Mouse (Mus musculus): Measurements from ENCODE around the gene Cldn6. TPM values are rescaled to one million over a fixed set of nuclear protein-coding genes. Genes with fewer than 3 reads are reported as not detected.

Gene Cldn6
- polyA plus RNA-seq, 1 experiment from 2014 or later = 92.7 TPM

DNA sequence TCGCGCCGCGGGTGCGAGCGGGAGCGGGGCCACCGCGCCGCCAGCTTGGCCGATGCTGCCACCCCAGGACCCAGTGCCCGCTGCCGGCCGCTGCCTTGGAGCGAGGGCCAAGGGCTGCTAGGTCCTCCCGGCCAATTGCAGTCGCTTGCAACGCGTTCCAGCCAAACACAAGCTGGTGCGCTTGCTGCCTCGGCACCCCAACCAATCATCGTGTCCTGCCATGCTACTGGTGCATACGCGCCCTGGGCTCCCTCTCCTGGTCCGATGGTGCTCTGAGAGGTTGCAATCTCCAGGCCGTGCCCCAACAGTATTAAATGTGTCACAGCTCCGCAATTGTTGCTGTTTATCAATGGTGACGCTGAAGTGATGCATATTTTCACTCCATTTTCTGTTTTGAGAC lies 21.0 kb downstream of the Cldn6 start:
- Histone ChIP-seq H3K36me3 (no peaks in the 10 kb centered on the region), H3K27me3 (replicated peaks) (peaks cover 16% of the 10 kb centered on the region), H3K4me1 (peaks cover 12% of the 10 kb centered on the region; the same call in 1 of the 2 replicates), H3K9ac (no peak overlapping the region), H3K4me2 (peak overlapping the region; percentile 100), H3K27ac (no peak overlapping the region), H3K4me3 (replicated peaks) (peak overlapping the region; percentile 63), H3K9me3 (no peaks in the 10 kb centered on the region)
- peak; percentile 93 for ATAC-seq (ENCODE audit: insufficient read depth, low FRiP score, low read depth)
- under 1% methylated on average over 27 of the region's 28 CpGs for WGBS

DNA sequence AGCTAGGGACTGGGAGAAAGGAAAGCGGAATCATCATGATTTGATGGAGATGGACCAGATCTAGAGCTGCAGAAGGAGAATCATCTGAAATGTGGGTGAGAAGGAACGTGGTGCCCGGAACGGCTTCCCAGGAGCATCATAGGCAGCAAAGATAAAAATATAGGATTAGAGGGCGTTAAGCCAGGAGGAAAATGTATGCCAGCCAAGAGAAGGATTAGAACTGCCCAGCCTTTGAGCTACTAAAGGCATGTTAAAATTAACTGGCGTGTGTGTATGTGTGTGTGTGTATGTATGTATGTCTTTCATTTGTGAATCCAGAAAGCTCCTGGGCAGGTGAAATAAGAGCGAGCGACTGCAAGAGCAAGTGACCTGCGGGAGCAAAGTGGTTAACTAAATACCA lies 24.3 kb downstream of the Cldn6 start:
- no peak overlapping the region for H3K4me3 ChIP-seq (replicated peaks)
- WGBS = 83% methylated on average over 9 of the region's 9 CpGs
- H3K36me3 ChIP-seq = no peaks in the 10 kb centered on the region
- peaks cover 8% of the 10 kb centered on the region; the same call in 1 of the 2 replicates for H3K4me1 ChIP-seq
- H3K27me3 ChIP-seq (replicated peaks) = peaks cover 16% of the 10 kb centered on the region
- no peak for ATAC-seq (ENCODE audit: insufficient read depth, low FRiP score, low read depth)
- no peaks in the 10 kb centered on the region for H3K9me3 ChIP-seq
- no peak overlapping the region for H3K4me2 ChIP-seq
- H3K27ac ChIP-seq = no peak overlapping the region
- H3K9ac ChIP-seq = no peak overlapping the region

DNA sequence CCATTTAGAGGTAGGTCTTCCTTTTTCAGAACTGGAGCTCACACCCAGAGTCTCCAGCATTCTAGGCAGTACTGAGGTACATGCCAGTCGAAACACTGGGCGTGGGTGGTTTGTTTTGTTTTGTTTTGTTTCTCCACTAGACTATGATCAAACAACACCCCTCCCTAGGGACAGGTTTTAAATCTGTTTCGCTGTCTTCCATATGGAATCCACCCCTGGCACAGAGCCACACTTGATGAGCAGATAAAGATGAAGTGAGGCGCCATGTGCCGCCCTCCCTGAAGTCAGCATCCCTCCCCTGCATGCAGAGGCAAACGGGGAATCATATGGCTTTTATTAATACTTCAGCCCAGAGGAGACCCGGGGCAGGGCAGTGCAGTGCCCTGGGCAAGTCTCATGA lies 25.7 kb downstream of the Cldn6 start:
- Histone ChIP-seq H3K4me3 (replicated peaks) (no peak overlapping the region), H3K36me3 (no peaks in the 10 kb centered on the region), H3K9me3 (no peaks in the 10 kb centered on the region), H3K4me2 (no peak overlapping the region), H3K27ac (no peak overlapping the region), H3K4me1 (0 out of 2 replicates have a peak, but pooled peaks cover 3% of the 10 kb centered on the region), H3K9ac (no peak overlapping the region), H3K27me3 (replicated peaks) (peaks cover 8% of the 10 kb centered on the region)
- no peak for ATAC-seq (ENCODE audit: insufficient read depth, low FRiP score, low read depth)
- 49% methylated on average over 7 of the region's 7 CpGs for WGBS

DNA sequence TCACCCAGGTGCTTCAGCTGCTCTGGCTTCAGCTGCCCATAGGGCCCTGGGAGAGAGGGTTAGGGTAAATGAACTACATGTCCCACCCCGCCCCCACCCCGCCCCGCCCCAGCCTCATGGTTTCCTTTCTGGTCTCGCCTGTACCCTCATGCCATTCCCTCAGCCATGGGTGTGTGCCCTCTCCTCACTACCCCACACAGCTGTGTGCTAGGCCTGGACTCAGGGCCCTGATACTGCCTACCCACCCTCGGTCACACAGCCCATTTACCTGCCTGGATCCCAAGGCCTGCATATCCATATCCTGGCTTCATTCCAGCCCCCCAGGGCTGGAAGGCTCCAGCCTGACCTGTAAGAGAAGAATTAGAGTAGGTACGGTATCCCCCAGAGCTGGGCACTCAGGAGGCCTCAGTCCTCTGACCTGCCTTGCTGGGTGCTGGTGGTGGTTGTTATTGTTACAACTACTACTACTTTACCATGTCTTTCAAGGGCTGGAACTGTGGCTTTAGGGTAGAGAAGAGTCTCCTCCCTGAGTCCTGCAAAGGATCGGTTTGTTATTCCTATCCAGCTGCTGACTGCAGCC lies 26.6 kb downstream of the Cldn6 start:
- no peak overlapping the region for H3K4me2 ChIP-seq
- no peaks in the 10 kb centered on the region for H3K4me1 ChIP-seq
- H3K27ac ChIP-seq = no peak overlapping the region
- no peak overlapping the region for H3K4me3 ChIP-seq (replicated peaks)
- H3K9ac ChIP-seq = no peak overlapping the region
- no peaks in the 10 kb centered on the region for H3K36me3 ChIP-seq
- no peaks in the 10 kb centered on the region for H3K9me3 ChIP-seq
- WGBS = 76% methylated on average over 7 of the region's 7 CpGs
- no peak for ATAC-seq (ENCODE audit: insufficient read depth, low FRiP score, low read depth)
- H3K27me3 ChIP-seq (replicated peaks) = peaks cover 4% of the 10 kb centered on the region; the same call in 1 of the 2 replicates

DNA sequence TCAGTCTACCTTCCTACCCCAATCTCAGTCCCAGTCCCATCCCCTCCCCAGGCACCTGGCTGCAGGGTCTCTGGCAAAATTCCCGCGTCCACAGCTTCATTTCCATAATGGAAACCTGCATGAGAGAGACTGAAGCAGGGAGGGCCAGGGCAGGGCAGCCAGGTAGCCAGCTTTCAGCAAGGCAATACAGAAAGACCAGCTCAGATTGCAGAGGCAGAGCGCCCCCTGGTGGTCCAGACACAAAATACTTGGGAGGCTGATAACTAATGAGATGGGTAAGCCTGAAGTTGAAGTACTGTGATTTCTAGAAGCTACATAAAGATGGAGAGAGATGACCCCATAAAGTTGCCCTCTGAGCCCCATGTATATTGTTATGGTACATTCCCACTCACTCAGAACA lies 27.2 kb downstream of the Cldn6 start:
- no peaks in the 10 kb centered on the region for H3K27me3 ChIP-seq (replicated peaks)
- WGBS = 3% methylated on average over 3 of the region's 3 CpGs
- H3K4me2 ChIP-seq = no peak overlapping the region
- no peak overlapping the region for H3K27ac ChIP-seq
- no peaks in the 10 kb centered on the region for H3K4me1 ChIP-seq
- no peak overlapping the region for H3K9ac ChIP-seq
- no peaks in the 10 kb centered on the region for H3K9me3 ChIP-seq
- no peaks in the 10 kb centered on the region for H3K36me3 ChIP-seq
- H3K4me3 ChIP-seq (replicated peaks) = no peak overlapping the region
- 0 out of 2 replicates have a peak, but pooled peaks have one; percentile 58 for ATAC-seq (ENCODE audit: insufficient read depth, low FRiP score, low read depth)

DNA sequence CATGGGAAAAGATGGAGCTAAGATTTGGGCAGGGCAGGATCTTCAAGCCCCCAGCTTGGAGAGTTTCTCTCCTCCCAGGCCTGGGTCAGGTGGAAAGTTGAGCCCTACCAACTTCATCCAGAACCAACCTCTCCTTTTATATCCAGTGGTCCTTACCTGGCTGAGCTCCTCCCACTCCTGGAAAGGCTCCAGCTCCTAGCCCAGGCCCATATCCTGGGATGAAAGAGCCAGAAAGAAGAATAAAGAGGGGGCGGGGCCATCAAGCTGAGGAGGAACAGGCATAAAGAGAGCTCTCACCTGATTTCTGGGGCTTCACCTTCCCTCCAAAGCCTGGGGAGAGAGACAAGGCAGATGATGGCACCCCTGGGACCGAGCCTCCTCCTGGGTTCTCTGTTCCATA lies 38.0 kb downstream of the Cldn6 start:
- no peak overlapping the region for H3K9ac ChIP-seq
- H3K4me2 ChIP-seq = no peak overlapping the region
- H3K27ac ChIP-seq = no peak overlapping the region
- no peaks in the 10 kb centered on the region for H3K27me3 ChIP-seq (replicated peaks)
- H3K36me3 ChIP-seq = no peaks in the 10 kb centered on the region
- ATAC-seq (ENCODE audit: insufficient read depth, low FRiP score, low read depth) = no peak
- H3K4me3 ChIP-seq (replicated peaks) = no peak overlapping the region
- 61% methylated on average over 2 of the region's 2 CpGs for WGBS
- no peaks in the 10 kb centered on the region for H3K4me1 ChIP-seq
- no peaks in the 10 kb centered on the region for H3K9me3 ChIP-seq

DNA sequence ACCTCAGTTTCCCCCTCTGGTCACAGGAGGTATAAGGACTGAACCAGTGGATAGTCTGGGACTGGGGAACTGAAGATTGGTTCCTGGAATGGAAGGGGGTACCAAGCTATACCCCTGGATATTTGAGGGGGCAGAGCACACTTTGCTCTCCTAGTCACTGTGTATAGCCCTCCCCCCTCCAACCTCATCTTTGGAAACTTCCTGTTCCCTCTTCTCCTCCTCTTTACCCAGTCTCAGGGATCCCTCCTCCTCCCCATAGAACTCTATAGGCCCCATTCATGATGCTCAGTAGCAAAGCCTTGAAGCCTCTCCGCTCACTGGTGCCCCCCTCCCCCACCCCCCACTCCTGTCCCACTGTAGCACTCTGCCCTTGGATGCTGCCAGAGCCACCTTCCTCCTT lies 40.4 kb downstream of the Cldn6 start:
- Histone ChIP-seq H3K9me3 (no peaks in the 10 kb centered on the region), H3K4me3 (replicated peaks) (no peak overlapping the region), H3K27me3 (replicated peaks) (no peaks in the 10 kb centered on the region), H3K9ac (no peak overlapping the region), H3K4me2 (no peak overlapping the region), H3K27ac (no peak overlapping the region), H3K36me3 (no peaks in the 10 kb centered on the region), H3K4me1 (no peaks in the 10 kb centered on the region)
- WGBS = 11% methylated on average over 1 of the region's 1 CpGs
- ATAC-seq (ENCODE audit: insufficient read depth, low FRiP score, low read depth) = no peak

DNA sequence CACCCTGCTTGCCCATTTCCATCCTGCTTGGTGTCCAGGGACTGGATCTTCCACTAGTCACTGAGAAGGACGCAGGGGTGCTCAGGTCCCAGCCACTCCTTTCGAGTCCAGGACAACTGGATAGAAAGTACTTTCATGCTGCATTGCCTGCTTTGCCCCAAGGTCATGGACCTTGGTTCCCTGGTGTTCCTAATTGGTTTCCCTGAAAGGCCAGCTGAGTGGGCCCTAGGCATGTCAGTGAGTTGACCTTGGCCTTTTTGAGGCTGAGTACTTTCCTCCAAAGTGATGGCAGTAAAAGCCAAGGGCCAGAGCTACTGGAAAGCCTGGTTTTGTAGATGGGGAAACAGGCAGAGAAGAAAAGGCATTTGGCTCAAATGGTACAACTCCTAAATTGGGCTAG lies 42.8 kb downstream of the Cldn6 start:
- Histone ChIP-seq H3K9me3 (no peaks in the 10 kb centered on the region), H3K27me3 (replicated peaks) (no peaks in the 10 kb centered on the region), H3K36me3 (no peaks in the 10 kb centered on the region), H3K9ac (no peak overlapping the region), H3K4me1 (0 out of 2 replicates have a peak, but pooled peaks cover 1% of the 10 kb centered on the region), H3K4me3 (replicated peaks) (no peak overlapping the region), H3K27ac (no peak overlapping the region), H3K4me2 (no peak overlapping the region)
- 78% methylated on average over 2 of the region's 2 CpGs for WGBS
- ATAC-seq (ENCODE audit: insufficient read depth, low FRiP score, low read depth) = no peak

DNA sequence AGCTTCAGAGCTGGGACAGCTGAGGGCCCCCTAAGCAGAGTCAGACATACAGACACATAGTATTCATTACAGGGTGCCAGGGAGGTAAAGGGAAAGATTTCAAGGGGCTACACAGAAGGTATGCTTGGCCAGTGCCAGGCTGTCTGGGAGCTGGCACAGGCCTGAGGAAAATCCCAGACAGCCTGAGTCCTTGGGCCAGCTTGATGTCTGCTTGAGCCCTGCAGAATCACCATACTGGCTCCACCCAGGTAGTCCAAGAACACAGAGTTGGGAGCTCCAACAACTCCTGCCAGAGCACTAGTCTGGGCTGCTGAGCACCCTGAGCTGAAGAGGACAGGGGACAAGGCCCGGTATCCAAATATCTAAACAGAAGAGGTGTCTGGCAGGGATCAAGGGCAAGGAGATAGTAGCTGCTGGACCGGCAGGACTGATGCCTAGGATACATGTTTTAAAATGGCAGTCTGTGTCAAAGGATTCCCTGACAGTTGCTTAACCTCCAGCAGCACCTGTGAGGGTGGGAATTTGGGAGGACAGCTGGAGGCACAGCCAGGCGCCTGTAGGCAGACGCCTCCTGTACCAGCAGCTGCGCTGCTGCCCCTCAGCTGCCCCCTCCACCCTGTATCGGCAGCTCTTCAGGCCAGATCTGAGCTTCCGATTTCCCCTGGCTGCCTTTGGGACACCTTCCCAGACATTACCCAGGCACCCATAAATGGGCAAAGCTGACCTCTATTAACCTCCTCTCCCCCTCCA lies 43.5 kb downstream of the Cldn6 start, which contains the start of gene 1520401A03Rik:
Gene 1520401A03Rik, minus strand, starts transcription at position 408 of the 750 bp plus-strand sequence.
- H3K36me3 ChIP-seq = no peaks in the 10 kb centered on the region
- H3K4me1 ChIP-seq = 0 out of 2 replicates have a peak, but pooled peaks cover 3% of the 10 kb centered on the region
- no peak within 1 kb of the TSS for H3K27ac ChIP-seq
- WGBS = 60% methylated on average over 7 of the region's 7 CpGs
- H3K27me3 ChIP-seq (replicated peaks) = no peaks in the 10 kb centered on the region
- no peaks in the 10 kb centered on the region for H3K9me3 ChIP-seq
- no peak within 1 kb of the TSS for H3K9ac ChIP-seq
- no peak for ATAC-seq (ENCODE audit: insufficient read depth, low FRiP score, low read depth)
- no peak within 1 kb of the TSS for H3K4me2 ChIP-seq
- H3K4me3 ChIP-seq (replicated peaks) = no peak within 1 kb of the TSS

DNA sequence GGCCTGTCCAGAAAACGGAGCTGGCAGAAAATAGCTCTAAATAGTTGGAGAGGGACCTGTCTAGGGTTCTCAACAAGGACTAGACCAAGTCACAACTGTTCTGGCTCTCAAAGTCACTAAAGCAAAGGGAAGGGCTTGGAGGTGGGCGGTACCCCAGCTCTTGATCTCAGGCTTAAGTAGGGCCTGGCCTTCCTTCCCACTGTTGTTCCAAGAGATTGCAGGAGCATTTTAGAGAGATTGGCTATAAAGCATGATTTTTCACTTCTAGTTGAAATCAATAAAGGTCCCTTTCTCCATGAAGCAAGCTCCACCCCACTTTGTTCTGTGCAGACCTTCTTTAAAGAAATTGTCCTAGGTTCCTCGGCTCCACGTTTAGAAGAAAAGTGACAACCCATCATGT lies 46.4 kb downstream of the Cldn6 start:
- no peak overlapping the region for H3K9ac ChIP-seq
- H3K27me3 ChIP-seq (replicated peaks) = no peaks in the 10 kb centered on the region
- H3K36me3 ChIP-seq = no peaks in the 10 kb centered on the region
- 56% methylated on average over 4 of the region's 4 CpGs for WGBS
- no peak for ATAC-seq (ENCODE audit: insufficient read depth, low FRiP score, low read depth)
- peak overlapping the region; percentile 65 for H3K4me2 ChIP-seq
- no peaks in the 10 kb centered on the region for H3K9me3 ChIP-seq
- peak overlapping the region; percentile 97 for H3K4me3 ChIP-seq (replicated peaks)
- 0 out of 2 replicates have a peak, but pooled peaks cover 3% of the 10 kb centered on the region for H3K4me1 ChIP-seq
- H3K27ac ChIP-seq = peak overlapping the region; percentile 93

DNA sequence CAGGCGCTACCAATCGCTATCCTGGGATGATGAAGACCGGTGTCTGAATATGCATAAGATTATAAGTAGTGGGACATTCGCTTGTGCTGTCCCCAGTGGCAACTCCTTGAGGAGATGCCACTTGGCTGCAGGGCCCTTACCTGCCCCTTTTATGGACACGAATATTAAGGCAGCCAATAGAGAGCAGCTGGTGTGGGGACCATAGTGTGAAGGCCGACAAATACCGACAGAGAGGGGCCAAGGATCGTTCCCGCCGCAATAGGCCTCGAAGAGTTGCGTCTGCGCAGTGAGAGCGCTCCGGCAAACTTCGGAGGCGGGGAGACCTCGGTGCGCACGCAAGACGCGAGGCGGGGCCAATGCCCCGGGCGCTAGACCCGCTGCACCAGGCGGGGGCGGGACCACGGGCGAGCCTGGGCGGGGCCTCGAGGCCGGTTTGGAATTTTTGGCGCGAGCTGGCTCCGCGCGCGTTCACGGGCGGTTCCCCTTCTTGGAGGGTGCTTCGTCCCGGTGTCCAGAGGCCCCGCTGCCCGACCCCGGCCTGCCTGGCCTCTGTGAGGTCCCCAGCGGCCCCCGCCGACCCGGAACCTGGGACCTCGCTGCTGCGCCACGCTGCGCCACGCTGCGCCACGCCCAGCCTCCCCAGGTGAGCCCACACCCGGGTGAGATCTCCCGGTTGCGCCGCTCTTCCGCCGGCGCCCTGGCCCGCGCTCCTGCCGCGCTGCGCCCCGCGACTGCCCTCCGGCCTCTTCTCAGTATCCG lies 47.1 kb downstream of the Cldn6 start, which contains the start of gene Pkmyt1:
Gene Pkmyt1, plus strand, starts transcription at position 338 of the 759 bp plus-strand sequence.
- Histone ChIP-seq H3K9ac (peak within 1 kb of the TSS; percentile 68), H3K36me3 (no peaks in the 10 kb centered on the region), H3K4me1 (0 out of 2 replicates have a peak, but pooled peaks cover 3% of the 10 kb centered on the region), H3K27ac (peak within 1 kb of the TSS; percentile 93), H3K9me3 (no peaks in the 10 kb centered on the region), H3K4me3 (replicated peaks) (peak within 1 kb of the TSS; percentile 97), H3K4me2 (peak within 1 kb of the TSS; percentile 65), H3K27me3 (replicated peaks) (no peaks in the 10 kb centered on the region)
- peak; percentile 95 for ATAC-seq (ENCODE audit: insufficient read depth, low FRiP score, low read depth)
- under 1% methylated on average over 72 of the region's 73 CpGs for WGBS

Measured in stomach, embryonic 15.5 days (tissue).